Comparison of ENCODE assay signal across 20 mouse cellular contexts in the genomic region with DNA sequence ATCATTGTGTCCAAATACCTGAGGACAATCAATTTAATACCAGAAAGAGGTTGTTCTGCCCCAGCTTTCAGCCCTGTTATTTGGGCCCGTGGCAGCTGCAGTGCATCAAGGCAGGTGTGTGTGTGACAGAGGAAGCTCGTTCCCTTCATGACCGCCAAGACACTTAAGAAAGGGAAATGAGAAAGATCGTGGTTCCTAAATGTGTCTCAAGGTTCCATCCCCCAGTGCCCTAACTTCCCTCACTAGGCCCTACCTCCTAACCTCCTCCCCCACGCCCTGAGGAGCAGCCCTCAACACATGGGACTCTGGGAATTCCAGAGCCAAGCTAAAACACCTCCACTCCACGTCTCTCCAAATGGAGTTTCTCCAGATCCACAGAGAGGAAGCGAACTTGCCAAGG. TPM values are rescaled to one million over a fixed set of nuclear protein-coding genes. Genes with fewer than 3 reads are reported as not detected.
DNase-seq lines count a peak whose midpoint lies in the region; ATAC-seq and TF ChIP-seq lines count a peak whose summit lies in the region.
"Had no signal": no experiment of that assay in that cellular context is flagged by ENCODE, and none has a peak within 500 bp of the region (broad histone marks: within the 10 kb centered on the region; RNA-seq: fewer than 3 reads in every experiment).

No protein-coding gene starts in this region.

- no peak for TF ChIP-seq POLR2A in bone marrow macrophage, adult 2 months (IDR thresholded peaks at IDR 0.05; ENCODE audit: borderline replicate concordance, low read depth, low read length)
- no peak for TF ChIP-seq POLR2A in kidney, adult 2 months (IDR thresholded peaks at IDR 0.05; ENCODE audit: low read depth, low read length)

- no peaks in the 10 kb centered on the region; the same call in 1 of the 2 replicates for H3K79me2 ChIP-seq in macrophage (ENCODE audit: inconsistent target)

- no peak for ATAC-seq in kidney, embryonic 16.5 days (ENCODE audit: low FRiP score, low TSS enrichment)
- ATAC-seq: forebrain, embryonic 16.5 days; inflammation-experienced regulatory T-cells, adult 6 months; midbrain, embryonic 15.5 days had no signal

- no peak overlapping the region for H3K4me2 ChIP-seq in kidney, embryonic 16.5 days (replicated peaks; ENCODE audit: low read depth, low read length)
- H3K4me2 ChIP-seq: embryonic facial prominence, embryonic 13.5 days; heart, embryonic 15.5 days; hindbrain, embryonic 12.5 days; midbrain, embryonic 15.5 days had no signal

- WGBS in macrophage (ENCODE audit: missing documents) = 13% methylated on average over 7 of the region's 7 CpGs
- WGBS in kidney, adult 2 months = 66% methylated on average over 7 of the region's 7 CpGs
- 44% methylated on average over 7 of the region's 7 CpGs for WGBS in kidney, embryonic 16.5 days

- peaks cover 67% of the 10 kb centered on the region for H3K4me1 ChIP-seq in bone marrow macrophage, adult 2 months (ENCODE audit: control insufficient read depth, insufficient read depth, low read length)
- no peaks in the 10 kb centered on the region for H3K4me1 ChIP-seq in kidney, adult 2 months (ENCODE audit: control insufficient read depth, insufficient read depth, low read length)
- H3K4me1 ChIP-seq in kidney, embryonic 16.5 days (ENCODE audit: insufficient read depth, low read length) = peaks cover 6% of the 10 kb centered on the region

- no peaks in the 10 kb centered on the region for H3K9me3 ChIP-seq in kidney, embryonic 16.5 days (ENCODE audit: low read length)
- H3K9me3 ChIP-seq: embryonic facial prominence, embryonic 13.5 days; heart, embryonic 15.5 days; hindbrain, embryonic 12.5 days; midbrain, embryonic 15.5 days had no signal

- H3K4me3 ChIP-seq in bone marrow macrophage, adult 2 months (ENCODE audit: insufficient read depth, low read length) = no peak overlapping the region
- H3K4me3 ChIP-seq in macrophage (ENCODE audit: inconsistent target) = no peak overlapping the region
- no peak overlapping the region for H3K4me3 ChIP-seq in kidney, adult 2 months (ENCODE audit: insufficient read depth, low read depth, low read length)
- no peak overlapping the region for H3K4me3 ChIP-seq in kidney, embryonic 16.5 days (ENCODE audit: low read length)
- H3K4me3 ChIP-seq: embryonic facial prominence, embryonic 13.5 days; heart, embryonic 15.5 days; hindbrain, embryonic 12.5 days; left cerebral cortex, adult 2 months; midbrain, embryonic 15.5 days had no signal

- H3K36me3 ChIP-seq in macrophage (ENCODE audit: inconsistent target) = no peaks in the 10 kb centered on the region
- no peaks in the 10 kb centered on the region for H3K36me3 ChIP-seq in kidney, adult 2 months (ENCODE audit: control insufficient read depth, insufficient read depth, low read length)
- no peaks in the 10 kb centered on the region for H3K36me3 ChIP-seq in kidney, embryonic 16.5 days (ENCODE audit: insufficient read depth, low read length)
- H3K36me3 ChIP-seq: embryonic facial prominence, embryonic 13.5 days; heart, embryonic 15.5 days; hindbrain, embryonic 12.5 days; midbrain, embryonic 15.5 days had no signal

- no peaks in the 10 kb centered on the region for H3K27me3 ChIP-seq in kidney, adult 2 months (replicated peaks; ENCODE audit: control insufficient read depth, insufficient read depth, low read length)
- H3K27me3 ChIP-seq in kidney, embryonic 16.5 days (ENCODE audit: insufficient read depth, low read length) = no peaks in the 10 kb centered on the region
- H3K27me3 ChIP-seq: embryonic facial prominence, embryonic 13.5 days; heart, embryonic 15.5 days; hindbrain, embryonic 12.5 days; midbrain, embryonic 15.5 days had no signal

- DNase-seq in B cell, adult 2 months = peak; percentile 57 to 67
- DNase-seq in spleen, postnatal 36 days (ENCODE audit: low spot score in 2 of 2) = peak; percentile 76 to 78
- no peak for DNase-seq in adrenal gland, adult 8-10 months
- no peak for DNase-seq in kidney, adult 2 months
- DNase-seq in heart, adult 8-10 months (ENCODE audit: low spot score) = no peak
- DNase-seq: adrenal gland, postnatal 10 days; cerebellum, adult 9-10 months; heart, adult 11 months; kidney, postnatal 10 days; lung, adult 2 months had no signal

- peak overlapping the region; percentile 87 for H3K27ac ChIP-seq in bone marrow macrophage, adult 2 months (ENCODE audit: insufficient read depth, low read depth, low read length)
- peak overlapping the region; percentile 63 for H3K27ac ChIP-seq in macrophage
- H3K27ac ChIP-seq in kidney, adult 2 months (ENCODE audit: insufficient read depth, low read depth, low read length) = no peak overlapping the region
- no peak overlapping the region for H3K27ac ChIP-seq in kidney, embryonic 16.5 days (ENCODE audit: low read length)
- H3K27ac ChIP-seq: embryonic facial prominence, embryonic 13.5 days; heart, embryonic 15.5 days; hindbrain, embryonic 12.5 days; left cerebral cortex, adult 2 months; midbrain, embryonic 15.5 days had no signal

- H3K9ac ChIP-seq in kidney, embryonic 16.5 days (replicated peaks; ENCODE audit: low read length) = no peak overlapping the region
- H3K9ac ChIP-seq: embryonic facial prominence, embryonic 13.5 days; heart, embryonic 15.5 days; hindbrain, embryonic 12.5 days; midbrain, embryonic 15.5 days had no signal

- TF ChIP-seq CTCF in bone marrow macrophage, adult 2 months (IDR thresholded peaks at IDR 0.05; ENCODE audit: low read depth, low read length) = no peak
- no peak for TF ChIP-seq CTCF in kidney, adult 2 months (conservative IDR thresholded peaks at IDR 0.05; ENCODE audit: insufficient read depth, insufficient read length, low read depth, low read length)

RNA-seq across cellular contexts. Expression of a gene that starts 6.0 kb away (rescaled TPM):
- polyA plus RNA-seq in bone marrow macrophage, adult 2 months (2012; ENCODE audit: insufficient read depth, insufficient read length, missing spikeins) = 48.2 and 61.3 TPM in 2 replicates
- 100 to 1,000 TPM in 25 of 26 experiments, 10 to 100 TPM in 1; 50.7 to 434 (median 284) TPM for total RNA-seq in macrophage (2018; cell fraction: chromatin; rRNA removed)
- 10 to 100 TPM; 34.5 to 59.0 (median 45.3) TPM for total RNA-seq in macrophage (2018; cell fraction: cytosol; rRNA removed)
- 100 to 1,000 TPM in 23 of 26 experiments, 10 to 100 TPM in 3; 61.5 to 335 (median 157) TPM for total RNA-seq in macrophage (2018; cell fraction: nucleus; rRNA removed)
- 29.6 to 32.2 TPM (median 30.1 TPM) in 3 replicates for polyA plus RNA-seq in macrophage (2018)
- total RNA-seq in adrenal gland, adult 8-10 months (2022) = 10 to 100 TPM; 32.5 to 46.9 (median 40.3) TPM
- polyA plus RNA-seq in kidney, adult 2 months (2012; rRNA removed) = 8.0 and 17.0 TPM in 2 replicates
- 10 to 100 TPM; 17.5 to 22.1 (median 20.3) TPM for total RNA-seq in heart, adult 8-10 months (2022)
- 16.6 and 18.7 TPM in 2 replicates for polyA plus RNA-seq in kidney, embryonic 16.5 days (2015; fragmentation: Nextera tagmentation; extraction: Ambion mirVana)

RNA-seq across cellular contexts. Expression of a gene that starts 35.6 kb away (rescaled TPM):
- 0.35 and 0.56 TPM in 2 replicates for polyA plus RNA-seq in bone marrow macrophage, adult 2 months (2012; ENCODE audit: insufficient read depth, insufficient read length, missing spikeins)
- total RNA-seq in macrophage (2018; cell fraction: chromatin; rRNA removed) = 1 to 10 TPM in 1 of 26 experiments, under 1 TPM in 3, not detected in 22; 0.38 to 1.5 (median 0.58) TPM
- under 1 TPM; 0.24 to 0.88 (median 0.48) TPM for total RNA-seq in macrophage (2018; cell fraction: cytosol; rRNA removed)
- total RNA-seq in macrophage (2018; cell fraction: nucleus; rRNA removed) = 1 to 10 TPM in 2 of 26 experiments, under 1 TPM in 15, not detected in 9; 0.22 to 1.0 (median 0.56) TPM
- polyA plus RNA-seq in macrophage (2018) = 0.22 to 0.55 TPM (median 0.42 TPM) in 3 replicates
- total RNA-seq in adrenal gland, adult 8-10 months (2022) = 100 to 1,000 TPM; 138 to 436 (median 316) TPM
- 286 and 363 TPM in 2 replicates for polyA plus RNA-seq in kidney, adult 2 months (2012; rRNA removed)
- 100 to 1,000 TPM; 341 to 454 (median 381) TPM for total RNA-seq in heart, adult 8-10 months (2022)
- polyA plus RNA-seq in kidney, embryonic 16.5 days (2015; fragmentation: Nextera tagmentation; extraction: Ambion mirVana) = 41.6 and 43.4 TPM in 2 replicates

Comparison
In these comparisons a context has a peak if more than half of its experiments do, and no peak if none do; other contexts are left out.
1. DNase-seq: peak in B cell, adult 2 months (2 of 2) and spleen, postnatal 36 days (2 of 2); none in adrenal gland, adult 8-10 months (single experiment), kidney, adult 2 months (single experiment) and heart, adult 8-10 months (single experiment).
2. H3K27ac ChIP-seq: peak in bone marrow macrophage, adult 2 months (single experiment) and macrophage (single experiment); none in kidney, adult 2 months (single experiment) and kidney, embryonic 16.5 days (single experiment).
3. RNA of a gene that starts 35.6 kb away (polyA plus RNA-seq): 286 to 363 TPM in kidney, adult 2 months and 41.6 to 43.4 TPM in kidney, embryonic 16.5 days; 0.35 to 0.56 TPM in bone marrow macrophage, adult 2 months and 0.22 to 0.55 TPM in macrophage; every median in the first group is over 10 times any median in the second.